Mouse (Mus musculus) CH12.LX (cell line): ENCODE results near the gene Trir. TPM values are rescaled to one million over a fixed set of nuclear protein-coding genes. Genes with fewer than 3 reads are reported as not detected.
A peak's percentile ranks its signal among the peaks of the same experiment; 100 is the strongest.

Source experiments
- DNase-seq: peaks from one replicate; pipeline ENCODE4 v3.0.0-alpha.2; 2013; ENCODE audit errors: extremely low read depth
- H3K27ac ChIP-seq: 2 replicates; pipeline ENCODE4 v1.5.1; 2012; ENCODE audit warnings: low read depth, mild to moderate bottlenecking, control low read depth, moderate library complexity; ENCODE audit not compliant: insufficient read depth
- H3K27me3 ChIP-seq: replicated peaks from 2 replicates; pipeline ENCODE3; 2012; ENCODE audit warnings: inconsistent platforms
- H3K36me3 ChIP-seq, 2 experiments: replicated peaks in 1 of 2; 2 replicates each; pipeline versions ENCODE3 to v1.6.1; 2012; ENCODE audit warnings: inconsistent platforms in 1 of 2, low read length in 1 of 2, mild to moderate bottlenecking in 1 of 2, mixed read lengths in 1 of 2, moderate library complexity in 1 of 2; ENCODE audit not compliant: control insufficient read depth in 1 of 2, insufficient read depth in 1 of 2
- H3K4me1 ChIP-seq, 2 experiments: 2 replicates each; pipeline ENCODE4 v1.6.1; 2012; ENCODE audit warnings: inconsistent platforms in 1 of 2, moderate library complexity in 1 of 2; ENCODE audit not compliant: insufficient read depth in 2 of 2, control insufficient read depth in 1 of 2
- H3K4me2 ChIP-seq: 2 replicates; pipeline ENCODE4 v1.6.1; 2012; ENCODE audit warnings: low read depth, mild to moderate bottlenecking, control low read depth; ENCODE audit not compliant: poor library complexity, insufficient read depth, severe bottlenecking
- H3K4me3 ChIP-seq, 3 experiments: fragments of 150-350 bp in 1 of 3; sonication (generic) in 1 of 3; replicated peaks in 1 of 3; 2 replicates each; pipeline versions ENCODE3 to v1.5.1; 2011 to 2012; ENCODE audit warnings: low read depth in 2 of 3, low read length in 2 of 3, mild to moderate bottlenecking in 2 of 3, moderate library complexity in 2 of 3, control low read depth in 1 of 3, improper control_type of control experiment in 1 of 3, inconsistent platforms in 1 of 3, mixed read lengths in 1 of 3; ENCODE audit not compliant: poor library complexity in 1 of 3
- H3K79me2 ChIP-seq: replicated peaks from 2 replicates; pipeline ENCODE4 v1.6.1; 2012; ENCODE audit warnings: mild to moderate bottlenecking, moderate library complexity; ENCODE audit not compliant: control insufficient read depth, poor library complexity, insufficient read depth, severe bottlenecking; ENCODE audit errors: extremely low read depth
- H3K9ac ChIP-seq: 2 replicates; pipeline ENCODE4 v1.6.1; 2012; ENCODE audit warnings: low read depth, mild to moderate bottlenecking, control low read depth, moderate library complexity; ENCODE audit not compliant: insufficient read depth
- H3K9me3 ChIP-seq: replicated peaks from 2 replicates; pipeline ENCODE3; 2012; ENCODE audit warnings: low read length, inconsistent platforms, mixed read lengths
- BHLHE40 ChIP-seq: IDR thresholded peaks from 2 replicates; pipeline ENCODE4 v1.6.1; 2011; ENCODE audit warnings: mild to moderate bottlenecking, low read depth, low read length, improper control_type of control experiment
- CHD2 ChIP-seq: IDR thresholded peaks from 2 replicates; pipeline ENCODE4 v1.6.1; 2011; ENCODE audit warnings: low read length, improper control_type of control experiment
- CTCF ChIP-seq, 2 experiments: IDR thresholded peaks in 1 of 2; conservative IDR thresholded peaks in 1 of 2; 2 replicates each; pipeline ENCODE4 v1.5.1; 2011 to 2012; ENCODE audit warnings: low read depth in 2 of 2, low read length in 2 of 2, improper control_type of control experiment in 1 of 2, inconsistent platforms in 1 of 2, mild to moderate bottlenecking in 1 of 2, moderate library complexity in 1 of 2
- EP300 ChIP-seq: IDR thresholded peaks from 2 replicates; pipeline ENCODE4 v1.6.1; 2011; ENCODE audit warnings: low read length, improper control_type of control experiment
- ETS1 ChIP-seq: conservative IDR thresholded peaks from 2 replicates; pipeline ENCODE4 v1.6.1; 2012; ENCODE audit warnings: low read depth, mild to moderate bottlenecking, inconsistent platforms, low read length, improper control_type of control experiment, moderate library complexity
- HCFC1 ChIP-seq: IDR thresholded peaks from 2 replicates; pipeline ENCODE4 v1.6.1; 2012; ENCODE audit warnings: low read depth, mild to moderate bottlenecking, inconsistent platforms, low read length, improper control_type of control experiment
- IRF4 ChIP-seq: IDR thresholded peaks from 2 replicates; pipeline ENCODE4 v1.6.1; 2014; ENCODE audit warnings: low read depth, mild to moderate bottlenecking, inconsistent platforms, low read length, improper control_type of control experiment
- JUN ChIP-seq: IDR thresholded peaks from 2 replicates; pipeline ENCODE4 v1.6.1; 2011; ENCODE audit warnings: low read depth, mild to moderate bottlenecking, low read length, improper control_type of control experiment, moderate library complexity; ENCODE audit not compliant: insufficient read depth
- KAT2A ChIP-seq: IDR thresholded peaks from 2 replicates; pipeline ENCODE4 v1.6.1; 2012; ENCODE audit warnings: low read length, improper control_type of control experiment, inconsistent platforms; ENCODE audit not compliant: insufficient replicate concordance
- MAFK ChIP-seq: IDR thresholded peaks from 2 replicates; pipeline ENCODE4 v1.6.1; 2011; ENCODE audit warnings: low read length, improper control_type of control experiment; ENCODE audit not compliant: insufficient replicate concordance
- MAX ChIP-seq: IDR thresholded peaks from 2 replicates; pipeline ENCODE4 v1.6.1; 2011; ENCODE audit warnings: low read length, improper control_type of control experiment
- MEF2A ChIP-seq: IDR thresholded peaks from 2 replicates; pipeline ENCODE4 v1.6.1; 2014; ENCODE audit warnings: low read depth, mild to moderate bottlenecking, inconsistent platforms, low read length, improper control_type of control experiment, borderline replicate concordance
- MXI1 ChIP-seq: IDR thresholded peaks from 2 replicates; pipeline ENCODE4 v1.6.1; 2011; ENCODE audit warnings: mild to moderate bottlenecking, low read depth, low read length, improper control_type of control experiment
- MYC ChIP-seq: IDR thresholded peaks from 2 replicates; pipeline ENCODE4 v1.6.1; 2011; ENCODE audit warnings: low read depth, mild to moderate bottlenecking, improper control_type of control experiment, low read length
- NRF1 ChIP-seq: IDR thresholded peaks from 2 replicates; pipeline ENCODE4 v1.6.1; 2014; ENCODE audit warnings: low read depth, mild to moderate bottlenecking, inconsistent platforms, low read length, improper control_type of control experiment, moderate library complexity
- RAD21 ChIP-seq: IDR thresholded peaks from 2 replicates; pipeline ENCODE4 v1.6.1; 2011; ENCODE audit warnings: low read depth, mild to moderate bottlenecking, low read length, improper control_type of control experiment, moderate library complexity
- RCOR1 ChIP-seq: conservative IDR thresholded peaks from 2 replicates; pipeline ENCODE4 v1.6.1; 2012; ENCODE audit warnings: low read depth, mild to moderate bottlenecking, inconsistent platforms, low read length, improper control_type of control experiment
- SIN3A ChIP-seq: IDR thresholded peaks from 2 replicates; pipeline ENCODE4 v1.6.1; 2012; ENCODE audit warnings: low read length, improper control_type of control experiment, inconsistent platforms
- SMC3 ChIP-seq: IDR thresholded peaks from 2 replicates; pipeline ENCODE4 v1.6.1; 2011; ENCODE audit warnings: low read depth, low read length, improper control_type of control experiment
- UBTF ChIP-seq: IDR thresholded peaks from 2 replicates; pipeline ENCODE4 v1.6.1; 2012; ENCODE audit warnings: low read depth, mild to moderate bottlenecking, inconsistent platforms, low read length, improper control_type of control experiment, moderate library complexity
- USF1 ChIP-seq: IDR thresholded peaks from 2 replicates; pipeline ENCODE4 v1.6.1; 2014; ENCODE audit warnings: low read depth, mild to moderate bottlenecking, inconsistent platforms, low read length, improper control_type of control experiment
- dilution Hi-C: fragments of 300-500 bp; cut with MboI; formaldehyde crosslinking; loops from 2 replicates; pipeline ENCODE4 v1.14.3; 2020; ENCODE audit warnings: low sequenced_read_pairs; ENCODE audit not compliant: extremely low pct_unique_long_range_greater_than_20kb, extremely low pct_ligation_motif_present
- in situ Hi-C: fragments of 300-500 bp; cut with MboI; formaldehyde crosslinking; loops from 3 replicates; pipeline ENCODE4 v1.14.3; 2019; ENCODE audit warnings: low sequenced_read_pairs, low pct_ligation_motif_present, low pct_unique_long_range_greater_than_20kb, mixed read lengths
- polyA plus RNA-seq: library from polyadenylated mRNA; unstranded; fragments of >175 nt; gene quantifications from 2 replicates; pipeline ENCODE4 v1.2.1, GENCODE M21; 2012; ENCODE audit warnings: low read depth; ENCODE audit not compliant: insufficient read length
- total RNA-seq, 2 experiments: library from RNA; depleted of rRNA; stranded (reverse); fragments of 300-350 nt in 1 of 2; fragments of >200 nt in 1 of 2; gene quantifications; 2 replicates each; pipeline ENCODE4 v1.2.3; 2012 to 2014

Trir gene
- total and polyA plus RNA-seq, 3 experiments = 151 to 209 (median 185) TPM

DNA sequence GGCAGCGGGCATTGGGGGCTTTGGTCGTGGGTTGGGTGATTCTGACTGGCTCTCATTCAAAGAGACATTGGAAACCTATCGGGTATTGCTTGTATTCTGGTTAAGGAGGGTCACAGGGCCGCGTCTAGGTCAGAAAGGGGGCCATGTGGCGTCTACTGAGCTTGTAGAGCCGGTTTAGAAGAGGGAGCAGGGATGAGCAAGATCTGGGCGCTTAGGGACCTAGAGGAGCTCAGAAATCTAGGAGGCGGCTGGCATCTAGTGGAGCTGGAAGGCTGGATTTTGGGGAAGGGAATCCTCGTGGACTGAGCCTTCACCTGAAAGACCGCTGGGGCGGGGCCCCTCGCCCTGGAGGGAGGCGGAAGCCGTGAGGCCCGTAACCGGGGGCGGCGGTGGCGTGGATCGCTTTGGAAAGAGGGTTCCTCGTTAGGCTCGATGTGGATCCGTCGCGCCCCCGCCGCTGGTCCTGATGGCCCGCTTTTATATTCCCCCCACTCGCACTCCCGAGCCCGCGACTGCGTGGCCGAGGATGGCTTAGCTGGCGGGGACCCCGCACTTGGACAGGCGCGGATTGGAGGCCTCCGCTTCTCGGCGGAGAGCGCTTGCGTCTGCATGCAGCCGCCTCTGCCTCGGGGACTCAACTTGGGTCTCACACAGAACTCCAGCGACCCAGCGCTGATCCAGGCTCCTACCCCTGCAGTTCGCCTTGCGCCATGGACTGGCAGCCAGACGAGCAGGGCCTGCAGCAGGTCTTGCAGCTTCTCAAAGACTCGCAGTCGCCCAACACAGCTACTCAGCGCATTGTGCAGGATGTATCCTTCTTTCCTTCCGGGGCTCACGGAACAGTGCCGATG lies 11.3 kb downstream of the Trir start (continued):
- TF ChIP-seq CTCF (conservative IDR thresholded peaks at IDR 0.05 in 1 of 2, IDR thresholded peaks at IDR 0.05 in 1 of 2; ENCODE audit: low read depth in 2 of 2, low read length in 2 of 2) = no peak
- no peak for TF ChIP-seq RCOR1
- TF ChIP-seq NRF1 = peak; percentile 30; the same call in 1 of the 2 replicates
- no peak for TF ChIP-seq EP300
- TF ChIP-seq BHLHE40 = no peak
- no peak for TF ChIP-seq MEF2A
- TF ChIP-seq ETS1 = no peak
- TF ChIP-seq IRF4 = no peak
- TF ChIP-seq RAD21 = no peak
- TF ChIP-seq HCFC1 = peak; percentile 59
- peak; percentile 86 for TF ChIP-seq MYC
- no peak for TF ChIP-seq UBTF
- no peak for TF ChIP-seq MAFK

GRCm38 (mm10) chr8:85043619-85044018 lies 17.0 kb downstream of the Trir start:
- Histone ChIP-seq H3K79me2 (peaks cover 51% of the 10 kb centered on the region), H3K4me2 (no peak overlapping the region), H3K36me3 (peaks cover 76 to 89% of the 10 kb centered on the region in 2 experiments), H3K27ac (no peak overlapping the region), H3K27me3 (no peaks in the 10 kb centered on the region), H3K4me1 (peaks cover 3 to 29% of the 10 kb centered on the region in 2 experiments), H3K9me3 (no peaks in the 10 kb centered on the region), H3K4me3 (no peak overlapping the region)
- in situ Hi-C loops = no loop called here
- TF ChIP-seq USF1 = no peak
- no peak for TF ChIP-seq KAT2A
- TF ChIP-seq MEF2A = no peak
- TF ChIP-seq SIN3A = no peak
- TF ChIP-seq MAFK = no peak
- TF ChIP-seq ETS1 = no peak
- no peak for TF ChIP-seq UBTF
- no peak for TF ChIP-seq SMC3
- no peak for TF ChIP-seq BHLHE40
- no peak for TF ChIP-seq CTCF (conservative IDR thresholded peaks at IDR 0.05 in 1 of 2, IDR thresholded peaks at IDR 0.05 in 1 of 2; ENCODE audit: low read depth in 2 of 2, low read length in 2 of 2)
- no peak for TF ChIP-seq NRF1
- TF ChIP-seq MXI1 = no peak
- no peak for TF ChIP-seq JUN
- TF ChIP-seq MAX = no peak
- TF ChIP-seq RCOR1 = no peak
- TF ChIP-seq CHD2 = no peak
- TF ChIP-seq, all 38 proteins: peak for 0
- dilution Hi-C loops = no loop called here
- no peak overlapping the region for H3K9ac ChIP-seq
- DNase-seq = no peak
